Mouse (Mus musculus) cortical plate, adult 2 months (tissue): ENCODE measurements around the gene Gcn1l1. TPM values are rescaled to one million over a fixed set of nuclear protein-coding genes. Genes with fewer than 3 reads are reported as not detected.

ENCODE experiments used
- H3K27ac ChIP-seq: fragments of 200-500 bp; 2 replicates; pipeline ENCODE4 v1.5.1; 2012; ENCODE audit warnings: low read length, control low read depth, inconsistent platforms; ENCODE audit not compliant: insufficient read depth
- H3K4me1 ChIP-seq: fragments of 200-500 bp; 2 replicates; pipeline ENCODE4 v1.6.1; 2011; ENCODE audit warnings: low read length; ENCODE audit not compliant: control insufficient read depth, insufficient read depth
- H3K4me3 ChIP-seq: fragments of 200-500 bp; 2 replicates; pipeline ENCODE4 v1.5.1; 2011; ENCODE audit warnings: mild to moderate bottlenecking, low read length, control low read depth; ENCODE audit not compliant: insufficient read depth
- CTCF ChIP-seq: fragments of 200-500 bp; IDR thresholded peaks from 2 replicates; pipeline ENCODE4 v1.5.1; 2011; ENCODE audit warnings: mild to moderate bottlenecking, control low read depth, low read length; ENCODE audit not compliant: insufficient read depth; ENCODE audit errors: extremely low read depth
- POLR2A ChIP-seq: fragments of 200-500 bp; IDR thresholded peaks from 2 replicates; pipeline ENCODE4 v1.6.1; 2011; ENCODE audit warnings: mild to moderate bottlenecking, low read length, control low read depth; ENCODE audit not compliant: insufficient read depth; ENCODE audit errors: extremely low read depth
- polyA plus RNA-seq: library from polyadenylated mRNA; depleted of rRNA; stranded (reverse); fragments of >200 nt; gene quantifications from 2 replicates; pipeline ENCODE4 v1.2.3, GENCODE M21; 2012; rRNA removed

Gcn1l1 gene
- polyA plus RNA-seq, 1 experiment, result 36.0 TPM

DNA sequence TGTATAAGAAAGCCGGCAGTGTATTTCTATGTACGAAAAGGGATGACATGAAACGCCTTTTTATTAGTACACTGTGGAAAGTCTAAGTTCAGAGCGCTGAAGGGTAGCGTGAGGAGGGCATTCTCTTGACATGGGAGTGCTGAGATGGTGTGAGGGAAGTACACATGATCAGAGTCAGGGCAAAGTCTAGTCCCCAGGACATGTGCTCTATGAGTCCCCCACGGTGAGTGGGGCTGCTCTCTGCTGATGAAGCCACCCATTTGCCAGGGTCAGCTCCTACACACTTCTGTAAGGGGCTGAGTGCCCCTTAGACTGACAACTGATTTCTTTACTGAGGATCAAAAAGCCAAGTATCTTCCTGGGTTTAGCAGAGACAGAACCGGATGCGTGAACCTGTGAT is 102.2 kb downstream of the Gcn1l1 start:
- TF ChIP-seq POLR2A, result no peak
- TF ChIP-seq CTCF, result no peak
- Histone ChIP-seq H3K4me3 (no peak overlapping the region), H3K4me1 (peaks cover 2% of the 10 kb centered on the region; the same call in 1 of the 2 replicates), H3K27ac (no peak overlapping the region)

DNA sequence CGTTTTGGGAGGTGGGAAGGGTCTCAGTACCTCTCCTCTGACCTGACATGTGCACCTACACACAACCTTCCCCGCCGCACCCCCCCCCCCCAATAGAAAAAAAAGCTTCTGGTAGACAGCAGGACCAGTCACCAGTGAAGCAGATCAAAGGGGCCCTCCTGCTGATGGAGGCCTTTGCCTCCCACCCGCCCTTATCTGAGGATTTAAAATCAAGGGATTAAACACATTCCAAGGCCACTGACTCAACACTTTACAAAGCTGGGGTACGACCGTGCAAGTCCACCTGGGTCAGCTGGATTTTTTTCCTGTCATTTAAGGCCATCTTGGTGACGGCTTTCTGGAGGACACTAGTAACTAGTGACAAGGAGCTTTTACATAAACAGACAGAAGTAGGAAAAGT is 102.8 kb downstream of the Gcn1l1 start:
- Histone ChIP-seq H3K4me3 (no peak overlapping the region), H3K4me1 (peaks cover 2% of the 10 kb centered on the region; the same call in 1 of the 2 replicates), H3K27ac (no peak overlapping the region)
- no peak for TF ChIP-seq POLR2A
- no peak for TF ChIP-seq CTCF

DNA sequence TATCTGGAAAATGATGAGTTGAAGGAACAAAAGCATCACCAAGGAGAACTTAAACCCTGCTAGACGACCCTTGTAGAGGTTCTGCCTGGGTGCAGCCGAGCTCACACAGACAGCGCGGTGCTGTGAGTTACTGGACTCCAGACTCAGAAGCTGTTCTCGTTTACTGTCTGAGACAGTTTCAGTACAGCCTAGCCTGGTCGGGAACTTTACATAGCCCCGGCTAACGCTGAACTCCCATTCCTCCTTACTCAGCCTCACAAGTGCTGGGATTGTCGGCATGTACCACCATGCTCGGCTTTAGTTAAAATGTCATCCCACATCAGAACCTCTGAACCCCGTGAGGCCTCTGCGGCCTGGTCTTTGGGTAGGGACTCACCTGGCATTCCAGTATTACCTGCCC is 103.9 kb downstream of the Gcn1l1 start:
- H3K27ac ChIP-seq, result no peak overlapping the region
- no peak for TF ChIP-seq POLR2A
- TF ChIP-seq CTCF, result no peak
- peaks cover 3% of the 10 kb centered on the region; the same call in 1 of the 2 replicates for H3K4me1 ChIP-seq
- H3K4me3 ChIP-seq, result no peak overlapping the region

GRCm38 (mm10) chr5:115669974-115670373 is 104.9 kb downstream of the Gcn1l1 start:
- H3K4me3 ChIP-seq, result no peak overlapping the region
- H3K27ac ChIP-seq, result no peak overlapping the region
- TF ChIP-seq CTCF (no peak), POLR2A (no peak)
- peaks cover 5% of the 10 kb centered on the region for H3K4me1 ChIP-seq

DNA sequence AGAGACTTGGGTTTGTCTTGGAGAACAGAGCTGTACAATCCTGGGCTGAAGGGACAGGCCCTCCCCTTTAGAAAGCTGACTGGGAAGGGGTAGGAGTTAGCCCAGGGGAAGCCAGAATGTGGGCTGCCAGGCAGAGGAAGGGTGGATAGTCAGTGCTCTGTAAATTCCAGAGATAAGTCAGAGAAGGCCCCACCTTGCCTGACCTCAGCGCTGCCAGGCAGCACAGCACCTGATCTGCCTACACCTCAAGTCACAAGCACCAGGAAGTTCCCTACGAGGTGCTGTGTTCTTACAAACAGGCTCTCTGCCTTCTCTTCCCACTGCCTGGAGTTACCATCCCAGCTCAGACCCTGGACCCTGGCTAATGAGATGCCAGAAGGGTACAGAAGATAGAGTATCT is 105.4 kb downstream of the Gcn1l1 start:
- Histone ChIP-seq H3K4me3 (no peak overlapping the region), H3K27ac (no peak overlapping the region), H3K4me1 (peaks cover 7% of the 10 kb centered on the region)
- no peak for TF ChIP-seq CTCF
- no peak for TF ChIP-seq POLR2A

- no peak overlapping the region for H3K27ac ChIP-seq
- H3K4me3 ChIP-seq, result no peak overlapping the region
- TF ChIP-seq CTCF, result no peak
- no peak for TF ChIP-seq POLR2A
- peaks cover 7% of the 10 kb centered on the region for H3K4me1 ChIP-seq
These were observed 106.8 kb downstream of the Gcn1l1 start for GRCm38 (mm10) chr5:115671846-115672245.

Other genes starting within 250 kb of the Gcn1l1 start
- 53.5 and 61.0 TPM in 2 replicates for gene Srsf9, start 238.1 kb upstream of the Gcn1l1 start, polyA plus RNA-seq
- 28.8 and 31.1 TPM in 2 replicates for gene Gatc, start 224.1 kb upstream of the Gcn1l1 start, polyA plus RNA-seq
- gene Triap1, start 224.0 kb upstream of the Gcn1l1 start, polyA plus RNA-seq, result 26.3 and 27.8 TPM in 2 replicates
- gene Cox6a1, start 216.3 kb upstream of the Gcn1l1 start, polyA plus RNA-seq, result 2,613 and 2,894 TPM in 2 replicates
- gene Msi1, start 135.7 kb upstream of the Gcn1l1 start, polyA plus RNA-seq, result 43.8 and 44.3 TPM in 2 replicates
- not detected in 2 replicates for gene Pla2g1b, start 99.0 kb upstream of the Gcn1l1 start, polyA plus RNA-seq
- gene Sirt4, start 80.5 kb upstream of the Gcn1l1 start, polyA plus RNA-seq, result 89.5 and 107 TPM in 2 replicates
- 41.6 and 45.3 TPM in 2 replicates for gene Pxn, start 58.6 kb upstream of the Gcn1l1 start, polyA plus RNA-seq
- gene Rplp0, start 5.8 kb upstream of the Gcn1l1 start, polyA plus RNA-seq, result 493 and 494 TPM in 2 replicates
- 90.8 and 104 TPM in 2 replicates for gene Rab35, start 66.7 kb downstream of the Gcn1l1 start, polyA plus RNA-seq
- 175 and 189 TPM in 2 replicates for gene Bicdl1, start 166.4 kb downstream of the Gcn1l1 start, polyA plus RNA-seq